Mouse (Mus musculus) liver, embryonic 13.5 days (tissue): ENCODE measurements at regions not wholly inside any gene's neighbourhood (a gene's known extent, or its start where the extent isn't known, plus 50 kb on each side); places are given as distances from the start of the nearest gene placed in this dataset.
"Not testable (repeated sequence)": the region's sequence is repeated elsewhere in the genome, so short reads cannot be mapped to it uniquely, and the experiment has no call there.

Experiments used
- ATAC-seq: fragments of 200-750 bp; cut with Nextera tagmentation; 2 replicates; pipeline ENCODE4 v1.8.0; 2017; ENCODE audit warnings: low read depth, mild to moderate bottlenecking, moderate number of reproducible peaks, moderate library complexity
- DNase-seq: peaks from one replicate; pipeline ENCODE4 v3.0.0; 2022
- H3K27ac ChIP-seq: fragments of 300-500 bp; sonication (generic); 2 replicates; pipeline ENCODE4 v1.5.1; 2015; ENCODE audit warnings: moderate library complexity, mild to moderate bottlenecking, inconsistent platforms
- H3K27me3 ChIP-seq: fragments of 300-500 bp; sonication (generic); 2 replicates; pipeline ENCODE4 v1.6.1; 2015; ENCODE audit warnings: mild to moderate bottlenecking, inconsistent platforms
- H3K36me3 ChIP-seq: fragments of 300-500 bp; sonication (generic); 2 replicates; pipeline ENCODE4 v1.6.1; 2015; ENCODE audit warnings: mild to moderate bottlenecking, inconsistent platforms
- H3K4me1 ChIP-seq: fragments of 300-500 bp; sonication (generic); replicated peaks from 2 replicates; pipeline ENCODE4 v1.6.1; 2015; ENCODE audit warnings: inconsistent platforms
- H3K4me2 ChIP-seq: fragments of 300-500 bp; sonication (generic); 2 replicates; pipeline ENCODE4 v1.6.1; 2015; ENCODE audit warnings: inconsistent platforms, mild to moderate bottlenecking, moderate library complexity
- H3K4me3 ChIP-seq: fragments of 300-500 bp; sonication (generic); replicated peaks from 2 replicates; pipeline ENCODE4 v1.5.1; 2015; ENCODE audit warnings: mild to moderate bottlenecking, inconsistent platforms
- H3K9ac ChIP-seq: fragments of 300-500 bp; sonication (generic); 2 replicates; pipeline ENCODE4 v1.6.1; 2015; ENCODE audit warnings: mild to moderate bottlenecking, inconsistent platforms
- H3K9me3 ChIP-seq: fragments of 300-500 bp; sonication (generic); replicated peaks from 2 replicates; pipeline ENCODE4 v1.6.1; 2016; ENCODE audit warnings: inconsistent platforms
- whole genome bisulfite sequencing: fragments of 180-500 bp; shearing (Covaris S2); methylation state at CpG from one replicate; pipeline ENCODE4 v1.1.7; 2015; ENCODE audit not compliant: insufficient replicate concordance; 5-methylcytosine and 5-hydroxymethylcytosine counted together

GRCm38 (mm10) chr4:131161501-131161900 lies 217.3 kb downstream of the Matn1 start:
- Histone ChIP-seq H3K4me2 (no peak overlapping the region), H3K27ac (no peak overlapping the region), H3K4me1 (no peaks in the 10 kb centered on the region), H3K4me3 (no peak overlapping the region), H3K36me3 (no peaks in the 10 kb centered on the region), H3K9me3 (no peaks in the 10 kb centered on the region), H3K27me3 (no peaks in the 10 kb centered on the region), H3K9ac (no peak overlapping the region)
- no peak for ATAC-seq
- DNase-seq = no peak
- 61% methylated on average over 9 of the region's 9 CpGs for WGBS

- Histone ChIP-seq H3K27me3 (no peaks in the 10 kb centered on the region), H3K9ac (no peak overlapping the region), H3K27ac (no peak overlapping the region), H3K4me3 (no peak overlapping the region), H3K36me3 (no peaks in the 10 kb centered on the region), H3K4me2 (no peak overlapping the region), H3K9me3 (no peaks in the 10 kb centered on the region), H3K4me1 (no peaks in the 10 kb centered on the region)
- ATAC-seq = no peak
- 47% methylated on average over 7 of the region's 7 CpGs for WGBS
- DNase-seq = no peak
Measured at GRCm38 (mm10) chr4:131163782-131164315, 219.7 kb downstream of the Matn1 start.

- no peak overlapping the region for H3K4me3 ChIP-seq
- H3K36me3 ChIP-seq = no peaks in the 10 kb centered on the region
- no peaks in the 10 kb centered on the region for H3K27me3 ChIP-seq
- no peak for ATAC-seq
- H3K9ac ChIP-seq = no peak overlapping the region
- H3K4me1 ChIP-seq = no peaks in the 10 kb centered on the region
- no peak overlapping the region for H3K27ac ChIP-seq
- no peak overlapping the region for H3K4me2 ChIP-seq
- no peaks in the 10 kb centered on the region for H3K9me3 ChIP-seq
- no peak for DNase-seq
- 55% methylated on average over 9 of the region's 9 CpGs for WGBS
Measured at GRCm38 (mm10) chr4:131166574-131167270, 222.5 kb downstream of the Matn1 start.

- H3K9ac ChIP-seq = no peak overlapping the region
- 48% methylated on average over 2 of the region's 2 CpGs for WGBS
- ATAC-seq = no peak
Measured at GRCm38 (mm10) chr4:131167921-131168320, 223.7 kb downstream of the Matn1 start.

GRCm38 (mm10) chr4:131173783-131174460 lies 229.7 kb downstream of the Matn1 start:
- Histone ChIP-seq H3K9me3 (0 out of 2 replicates have a peak, but pooled peaks cover 4% of the 10 kb centered on the region), H3K27me3 (no peaks in the 10 kb centered on the region), H3K36me3 (no peaks in the 10 kb centered on the region), H3K27ac (no peak overlapping the region), H3K9ac (no peak overlapping the region), H3K4me1 (no peaks in the 10 kb centered on the region), H3K4me2 (no peak overlapping the region), H3K4me3 (no peak overlapping the region)
- no peak for DNase-seq
- 73% methylated on average over 28 of the region's 28 CpGs for whole genome bisulfite sequencing
- ATAC-seq = no peak

More at GRCm38 (mm10) chr4:131167921-131168320, 223.7 kb downstream of the Matn1 start:
- Histone ChIP-seq H3K4me2 (no peak overlapping the region), H3K4me1 (no peaks in the 10 kb centered on the region), H3K27ac (no peak overlapping the region), H3K36me3 (no peaks in the 10 kb centered on the region), H3K4me3 (no peak overlapping the region), H3K9me3 (no peaks in the 10 kb centered on the region), H3K27me3 (no peaks in the 10 kb centered on the region)
- DNase-seq = no peak

GRCm38 (mm10) chr4:131176701-131177100 lies 232.5 kb downstream of the Matn1 start:
- H3K4me2 ChIP-seq = no peak overlapping the region
- H3K4me1 ChIP-seq = no peaks in the 10 kb centered on the region
- H3K36me3 ChIP-seq = no peaks in the 10 kb centered on the region
- 0 out of 2 replicates have a peak, but pooled peaks cover 4% of the 10 kb centered on the region for H3K9me3 ChIP-seq
- H3K9ac ChIP-seq = no peak overlapping the region
- DNase-seq = no peak
- 47% methylated on average over 3 of the region's 3 CpGs for WGBS
- ATAC-seq = no peak
- H3K4me3 ChIP-seq = no peak overlapping the region
- no peaks in the 10 kb centered on the region for H3K27me3 ChIP-seq
- no peak overlapping the region for H3K27ac ChIP-seq

GRCm38 (mm10) chr4:131177889-131178288 lies 233.7 kb downstream of the Matn1 start:
- Histone ChIP-seq H3K4me3 (no peak overlapping the region), H3K4me1 (no peaks in the 10 kb centered on the region), H3K36me3 (no peaks in the 10 kb centered on the region), H3K4me2 (no peak overlapping the region), H3K9me3 (0 out of 2 replicates have a peak, but pooled peaks cover 4% of the 10 kb centered on the region), H3K9ac (no peak overlapping the region), H3K27me3 (no peaks in the 10 kb centered on the region), H3K27ac (no peak overlapping the region)
- DNase-seq (no peak), ATAC-seq (no peak)
- 53% methylated on average over 6 of the region's 6 CpGs for WGBS

GRCm38 (mm10) chr4:131178642-131179041 lies 234.5 kb downstream of the Matn1 start:
- H3K36me3 ChIP-seq, H3K9me3 ChIP-seq, H3K9ac ChIP-seq, H3K4me3 ChIP-seq, H3K27ac ChIP-seq, H3K4me2 ChIP-seq, ATAC-seq, H3K27me3 ChIP-seq, DNase-seq, H3K4me1 ChIP-seq: not testable (repeated sequence)
- WGBS = 60% methylated on average over 5 of the region's 5 CpGs

GRCm38 (mm10) chr4:131188066-131188465 lies 243.9 kb downstream of the Matn1 start:
- Histone ChIP-seq H3K4me2 (no peak overlapping the region), H3K27ac (no peak overlapping the region), H3K9ac (no peak overlapping the region), H3K27me3 (no peaks in the 10 kb centered on the region), H3K4me1 (no peaks in the 10 kb centered on the region), H3K4me3 (no peak overlapping the region), H3K9me3 (no peaks in the 10 kb centered on the region), H3K36me3 (no peaks in the 10 kb centered on the region)
- DNase-seq (no peak), ATAC-seq (no peak)
- WGBS = 41% methylated on average over 3 of the region's 3 CpGs

- WGBS = 49% methylated on average over 13 of the region's 13 CpGs
- ATAC-seq = no peak
- Histone ChIP-seq H3K27ac (no peak overlapping the region), H3K9me3 (no peaks in the 10 kb centered on the region), H3K4me2 (no peak overlapping the region), H3K36me3 (no peaks in the 10 kb centered on the region), H3K27me3 (no peaks in the 10 kb centered on the region), H3K4me1 (no peaks in the 10 kb centered on the region), H3K9ac (no peak overlapping the region), H3K4me3 (no peak overlapping the region)
- DNase-seq = no peak
Measured at GRCm38 (mm10) chr4:131191106-131191880, 247.1 kb downstream of the Matn1 start.

GRCm38 (mm10) chr4:131193900-131194419 lies 249.8 kb downstream of the Matn1 start:
- H3K4me2 ChIP-seq = no peak overlapping the region
- H3K36me3 ChIP-seq = no peaks in the 10 kb centered on the region
- no peaks in the 10 kb centered on the region for H3K27me3 ChIP-seq
- H3K9me3 ChIP-seq = no peaks in the 10 kb centered on the region
- no peaks in the 10 kb centered on the region for H3K4me1 ChIP-seq
- no peak overlapping the region for H3K9ac ChIP-seq
- DNase-seq = no peak
- no peak overlapping the region for H3K27ac ChIP-seq
- WGBS = 73% methylated on average over 20 of the region's 20 CpGs
- H3K4me3 ChIP-seq = no peak overlapping the region
- ATAC-seq = no peak
